Mouse (Mus musculus) macrophage (primary cell): Measurements from ENCODE around the gene Macrod2. TPM values are rescaled to one million over a fixed set of nuclear protein-coding genes. Genes with fewer than 3 reads are reported as not detected.

Experiments used
- H3K27ac ChIP-seq: fragments of 350-480 bp; formaldehyde crosslinking; 2 replicates; pipeline ENCODE4 v1.9.0; 2021
- H3K36me3 ChIP-seq: fragments of 350-480 bp; formaldehyde crosslinking; 2 replicates; pipeline ENCODE4 v1.9.0; 2021; ENCODE audit errors: inconsistent target
- H3K4me3 ChIP-seq: fragments of 350-480 bp; formaldehyde crosslinking; 2 replicates; pipeline ENCODE4 v1.9.0; 2021; ENCODE audit errors: inconsistent target
- H3K79me2 ChIP-seq: fragments of 350-480 bp; formaldehyde crosslinking; 2 replicates; pipeline ENCODE4 v1.9.0; 2021; ENCODE audit errors: inconsistent target
- WGBS: methylation state at CpG from one replicate; pipeline ENCODE4 v1.1.7; 2026; ENCODE audit warnings: inconsistent platforms; ENCODE audit not compliant: missing documents; 5-methylcytosine and 5-hydroxymethylcytosine counted together
- polyA plus RNA-seq: library from polyadenylated mRNA; stranded (reverse); fragments of 250-400 nt; gene quantifications from 3 replicates; pipeline ENCODE4 v1.2.4, GENCODE M21; 2018; ENCODE audit warnings: inconsistent platforms

Macrod2 gene
- polyA plus RNA-seq, 1 experiment from 2014 or later: 0.59 TPM

GRCm38 (mm10) chr2:142407341-142407740 is 2012.2 kb downstream of the Macrod2 start:
- Histone ChIP-seq H3K27ac (no peak overlapping the region), H3K79me2 (no peaks in the 10 kb centered on the region), H3K36me3 (no peaks in the 10 kb centered on the region), H3K4me3 (no peak overlapping the region)

GRCm38 (mm10) chr2:142410124-142410523 is 2015.0 kb downstream of the Macrod2 start:
- no peak overlapping the region for H3K4me3 ChIP-seq

GRCm38 (mm10) chr2:142433126-142433525 is 2038.0 kb downstream of the Macrod2 start:
- 91% methylated on average over 7 of the region's 7 CpGs for WGBS
- H3K36me3 ChIP-seq: no peaks in the 10 kb centered on the region
- no peak overlapping the region for H3K27ac ChIP-seq
- no peak overlapping the region for H3K4me3 ChIP-seq
- H3K79me2 ChIP-seq: no peaks in the 10 kb centered on the region

More at GRCm38 (mm10) chr2:142410124-142410523, 2015.0 kb downstream of the Macrod2 start:
- Histone ChIP-seq H3K36me3 (no peaks in the 10 kb centered on the region), H3K27ac (no peak overlapping the region), H3K79me2 (no peaks in the 10 kb centered on the region)

- Histone ChIP-seq H3K4me3 (no peak overlapping the region), H3K36me3 (no peaks in the 10 kb centered on the region), H3K79me2 (no peaks in the 10 kb centered on the region), H3K27ac (no peak overlapping the region)
- 87% methylated on average over 4 of the region's 4 CpGs for WGBS
These were observed 2039.6 kb downstream of the Macrod2 start for GRCm38 (mm10) chr2:142434731-142435130.

GRCm38 (mm10) chr2:142437606-142438461 is 2042.7 kb downstream of the Macrod2 start:
- Histone ChIP-seq H3K27ac (no peak overlapping the region), H3K79me2 (no peaks in the 10 kb centered on the region), H3K4me3 (no peak overlapping the region), H3K36me3 (no peaks in the 10 kb centered on the region)
- 88% methylated on average over 6 of the region's 6 CpGs for WGBS

Other genes starting within 250 kb of the Macrod2 start
- not detected in 3 replicates for gene Gm17374, start 243.3 kb upstream of the Macrod2 start, polyA plus RNA-seq
- 11.3 to 25.4 TPM (median 16.7 TPM) in 3 replicates for gene Esf1, start 224.7 kb upstream of the Macrod2 start, polyA plus RNA-seq
- 5.3 to 11.6 TPM (median 7.9 TPM) in 3 replicates for gene Ndufaf5, start 224.7 kb upstream of the Macrod2 start, polyA plus RNA-seq
- gene Sel1l2, start 5.6 kb upstream of the Macrod2 start, polyA plus RNA-seq: not detected in 3 replicates